Mouse (Mus musculus): ENCODE results near the gene Gm21905. TPM values are rescaled to one million over a fixed set of nuclear protein-coding genes. Genes with fewer than 3 reads are reported as not detected.

Gm21905 gene
- polyA plus RNA-seq (2012; fragmentation: generic; extraction: Trizol) = not detected

DNA sequence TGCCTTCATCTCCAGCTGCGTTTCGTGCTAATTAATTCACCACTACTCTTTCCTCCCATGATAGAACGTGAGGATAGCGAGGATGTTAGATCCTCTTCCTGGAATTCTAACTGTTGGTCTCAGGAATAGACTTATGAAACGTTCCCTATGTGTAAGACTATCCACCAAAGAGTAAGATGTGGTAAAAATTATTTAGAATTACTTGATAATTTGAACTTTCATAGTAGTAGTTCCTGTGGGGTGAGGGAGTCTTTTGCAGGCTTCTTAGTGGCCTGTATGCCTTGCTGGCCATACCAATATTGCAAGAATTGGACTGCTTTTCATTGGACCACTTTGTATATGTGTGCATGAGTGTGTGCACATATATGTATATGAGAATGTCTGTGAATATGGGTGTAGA lies at the start of gene Gm21905:
TSS of gene Gm21905 (minus strand) at position 101 of the 400 bp plus-strand sequence.

GRCm38 (mm10) chr5:67941369-67941768 lies 4.9 kb downstream of the Gm21905 start, which contains the start of gene Gm5108:
TSS of gene Gm5108 (plus strand) at chr5:67941669.

Other genes with a start within 250 kb of the Gm21905 start
- under 1 TPM in 1 of 2 experiments, not detected in 1; 0.06 TPM for gene Atp8a1, start 99.0 kb downstream of the Gm21905 start, polyA plus RNA-seq (2012; fragmentation: generic; extraction: Trizol)
- not detected for gene Gm5108, start 4.8 kb downstream of the Gm21905 start, polyA plus RNA-seq (2012; fragmentation: generic; extraction: Trizol)
- not detected for gene Grxcr1, start 85.4 kb upstream of the Gm21905 start, polyA plus RNA-seq (2012; fragmentation: generic; extraction: Trizol)

Data from C3H10T1/2 (cell line).